Mouse (Mus musculus) natural killer cell, adult 2 months (primary cell): ENCODE measurements around the gene Filip1.

Source experiments
- DNase-seq, 2 experiments: peaks; one replicate each; pipeline ENCODE4 v3.0.0; 2022; ENCODE audit warnings: low spot score in 2 of 2

The Filip1 gene

GRCm38 (mm10) chr9:79912971-79913370 lies 99.7 kb downstream of the Filip1 start:
- DNase-seq, result no peak

DNA sequence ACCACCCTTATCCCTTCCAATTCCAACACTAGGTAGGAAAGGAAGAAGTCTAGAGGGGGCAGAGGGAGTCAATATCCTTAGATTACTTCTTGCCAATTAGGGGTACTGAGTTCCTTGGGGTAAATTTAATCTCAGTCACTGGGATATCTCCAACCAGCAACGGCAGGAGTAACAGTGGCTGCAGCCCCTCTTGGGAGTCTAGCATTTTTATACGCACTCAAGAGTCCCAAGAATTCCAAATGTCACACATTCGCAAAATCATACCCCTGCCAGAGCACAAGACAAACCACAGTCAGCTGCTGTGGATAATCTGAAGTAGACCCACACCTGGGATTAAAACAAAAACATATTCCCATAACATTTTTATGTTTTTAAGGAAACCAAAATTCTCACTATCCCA lies 102.5 kb downstream of the Filip1 start:
- DNase-seq, result no peak

GRCm38 (mm10) chr9:79898815-79899214 lies 113.8 kb downstream of the Filip1 start:
- no peak for DNase-seq

GRCm38 (mm10) chr9:79894665-79895064 lies 118.0 kb downstream of the Filip1 start:
- no peak for DNase-seq

DNA sequence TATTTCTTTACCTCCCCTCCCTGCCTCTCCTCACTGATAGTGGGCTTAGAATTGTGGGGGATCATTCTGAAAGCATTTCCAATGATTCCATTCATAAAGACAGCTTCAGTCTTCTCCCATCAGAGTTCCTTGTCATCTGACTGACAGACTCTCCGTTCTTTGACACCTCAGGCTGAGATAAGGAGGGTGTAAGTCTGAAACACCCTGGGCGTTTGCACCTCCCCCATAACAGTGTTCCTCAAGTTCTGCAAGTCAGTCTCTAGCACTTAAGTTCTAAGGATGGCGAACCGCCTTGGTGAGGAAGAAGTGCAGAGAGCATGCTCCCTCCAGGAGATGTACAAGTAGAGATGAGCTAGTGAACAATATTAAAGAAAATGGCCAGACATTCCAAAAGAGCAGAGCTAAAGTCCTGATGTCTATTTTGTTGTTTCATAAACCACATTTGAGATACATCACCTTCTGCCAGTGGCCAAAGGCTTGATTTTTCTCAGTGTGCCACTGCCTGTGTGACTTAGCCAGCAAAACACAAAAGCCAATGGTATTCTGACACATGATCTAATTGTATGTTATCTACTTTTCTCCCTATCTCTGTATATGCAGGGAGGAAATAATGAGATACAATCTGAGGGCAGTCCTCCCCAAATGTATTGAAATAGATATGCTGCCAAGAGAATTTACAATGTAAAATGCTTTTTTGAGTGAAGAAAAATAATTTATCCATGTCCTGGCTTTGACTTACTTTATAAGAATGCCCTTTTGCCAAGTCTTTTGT lies 118.6 kb downstream of the Filip1 start:
- no peak for DNase-seq

- no peak for DNase-seq
Observed at GRCm38 (mm10) chr9:79892183-79892582, 120.5 kb downstream of the Filip1 start.

DNA sequence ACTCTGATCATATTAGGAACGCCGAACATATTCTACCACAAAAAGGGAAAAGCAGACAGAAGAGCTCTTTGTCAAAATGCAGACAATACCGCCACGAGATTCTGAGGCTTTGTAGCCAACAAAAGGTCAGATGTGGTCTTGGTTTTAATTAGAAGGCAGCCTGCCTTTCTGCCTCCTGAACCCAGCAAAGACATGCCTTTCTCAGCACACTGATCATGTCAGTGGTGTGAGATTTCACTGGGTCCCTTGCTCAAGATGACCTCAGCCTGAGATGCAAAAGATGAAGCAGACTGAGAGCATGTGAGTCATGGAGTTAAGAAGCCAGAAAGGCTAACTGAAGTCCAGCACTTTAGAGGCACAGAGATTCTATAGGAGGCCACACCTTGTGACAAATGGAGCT lies 122.2 kb downstream of the Filip1 start:
- no peak for DNase-seq

DNA sequence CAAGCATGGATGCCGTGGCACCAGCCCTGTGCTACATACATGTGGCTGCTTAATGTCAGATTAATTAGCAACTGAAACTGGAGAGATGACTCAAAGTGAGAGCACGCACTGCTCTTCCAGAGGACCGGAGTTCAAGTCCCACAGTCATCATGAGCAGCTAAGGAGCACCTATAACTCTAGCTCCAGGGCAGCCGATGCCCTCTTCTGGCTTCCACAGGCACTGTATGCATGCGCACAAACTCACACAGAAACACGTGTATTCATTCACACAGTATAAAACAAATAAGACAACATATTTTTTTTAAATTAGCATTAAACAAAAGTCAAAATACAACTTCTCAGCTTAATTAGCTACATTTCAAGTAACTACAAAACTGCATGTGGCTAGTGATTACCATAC lies 123.5 kb downstream of the Filip1 start:
- no peak for DNase-seq

DNA sequence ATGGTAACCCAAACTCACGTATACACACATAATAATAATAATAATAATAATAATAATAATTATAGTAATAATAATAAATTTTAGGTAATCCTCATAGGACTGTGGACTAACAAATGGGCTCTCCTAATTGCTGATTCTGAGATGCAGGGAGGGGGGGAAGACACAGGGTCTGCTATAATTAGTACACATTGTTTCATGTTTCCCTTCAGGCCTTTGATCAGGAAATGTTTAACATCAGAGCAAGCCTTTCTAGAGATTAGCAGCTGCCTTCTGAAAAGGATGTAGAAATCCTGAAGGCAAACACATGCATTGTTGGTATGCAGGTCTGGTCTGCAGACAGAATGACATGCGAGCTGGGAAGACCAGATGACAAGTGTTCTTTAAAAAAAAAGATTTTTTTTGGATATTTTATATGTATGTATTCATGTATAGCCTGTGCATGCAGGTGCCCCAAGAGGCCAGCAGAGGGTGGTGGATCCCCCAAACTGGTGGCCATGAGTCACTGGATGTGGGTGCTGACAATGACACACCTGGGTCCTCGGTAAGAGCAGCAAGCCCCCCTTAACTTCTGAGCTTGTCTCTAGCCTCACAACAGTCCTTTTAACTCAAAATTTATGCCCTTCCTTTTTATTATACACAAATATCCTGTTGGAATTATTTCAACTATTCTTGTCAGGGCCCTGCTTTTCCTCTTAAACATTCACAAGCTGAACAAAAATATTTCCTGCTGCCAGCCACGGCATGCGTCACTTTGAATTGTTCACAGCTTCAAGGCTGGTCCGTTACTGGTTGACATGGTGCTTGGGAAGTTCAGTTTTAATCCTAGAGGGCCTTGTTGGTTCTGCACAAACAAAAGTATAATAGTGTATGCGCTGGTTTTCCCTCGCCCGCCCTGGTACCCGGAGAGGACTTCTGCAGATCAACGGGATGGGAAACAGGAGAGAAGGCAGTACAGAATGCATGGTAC lies 127.1 kb downstream of the Filip1 start:
- peak; percentile 10 to 16 for DNase-seq

DNA sequence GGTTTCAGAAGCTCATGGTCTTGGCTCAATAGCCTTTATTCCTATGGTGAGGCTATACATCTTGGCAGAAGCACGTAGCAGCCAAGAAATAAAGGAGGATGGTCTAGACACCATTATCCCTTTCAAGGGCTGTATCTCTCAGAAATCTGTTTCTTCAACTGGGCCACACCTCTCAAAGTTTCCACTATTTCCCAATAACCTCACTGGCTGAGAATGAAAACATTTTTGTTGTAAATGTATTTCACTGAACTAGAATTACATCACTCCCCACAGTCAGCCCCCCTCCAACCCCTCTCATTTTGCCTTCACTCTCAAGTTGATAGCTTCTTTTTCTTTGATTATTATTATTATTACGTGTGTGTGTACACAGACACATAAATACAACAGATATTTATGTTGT lies 129.5 kb downstream of the Filip1 start:
- no peak for DNase-seq

DNA sequence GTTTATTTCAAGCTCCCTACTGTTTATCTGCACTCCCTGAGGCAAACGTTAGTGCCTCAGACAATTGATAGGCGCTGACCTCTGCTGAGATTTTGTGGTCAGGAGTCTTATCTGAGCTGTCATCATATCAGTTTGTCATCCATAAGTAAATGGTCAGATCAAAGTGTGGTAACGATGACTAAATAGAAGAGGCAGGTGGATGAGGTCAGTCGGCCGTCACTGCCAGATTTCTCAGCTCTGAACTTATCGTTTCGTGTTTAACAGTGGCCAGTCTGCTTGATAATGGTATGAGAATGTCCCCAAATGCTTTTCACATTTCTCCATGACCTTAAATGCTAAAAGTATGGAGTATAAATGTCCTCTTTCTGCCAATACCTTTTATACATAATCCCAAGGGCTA lies 132.6 kb downstream of the Filip1 start:
- DNase-seq, result no peak

- DNase-seq, result no peak
Observed at GRCm38 (mm10) chr9:79875522-79876131, 137.0 kb downstream of the Filip1 start.

- DNase-seq, result no peak
Observed at GRCm38 (mm10) chr9:79872598-79872997, 140.1 kb downstream of the Filip1 start.

DNA sequence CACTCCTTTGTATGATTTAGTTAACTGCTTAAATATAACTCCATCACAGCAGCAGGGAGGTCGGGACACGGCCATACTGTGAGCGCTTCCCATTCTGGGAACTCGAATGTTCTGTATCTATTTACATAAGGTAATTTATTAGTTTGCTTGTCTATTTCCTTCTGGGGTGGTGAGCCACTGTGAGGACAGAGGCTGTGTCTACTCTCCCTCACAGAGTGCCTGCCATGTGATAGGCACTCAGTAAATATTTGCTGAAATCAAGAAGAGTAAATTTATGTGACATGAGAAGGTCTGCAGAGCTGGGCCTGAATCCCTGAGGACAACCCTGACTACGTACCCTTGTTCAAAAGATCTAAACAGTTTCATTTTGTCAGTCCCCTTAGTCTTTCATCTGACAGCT lies 143.1 kb downstream of the Filip1 start:
- DNase-seq, result no peak

DNA sequence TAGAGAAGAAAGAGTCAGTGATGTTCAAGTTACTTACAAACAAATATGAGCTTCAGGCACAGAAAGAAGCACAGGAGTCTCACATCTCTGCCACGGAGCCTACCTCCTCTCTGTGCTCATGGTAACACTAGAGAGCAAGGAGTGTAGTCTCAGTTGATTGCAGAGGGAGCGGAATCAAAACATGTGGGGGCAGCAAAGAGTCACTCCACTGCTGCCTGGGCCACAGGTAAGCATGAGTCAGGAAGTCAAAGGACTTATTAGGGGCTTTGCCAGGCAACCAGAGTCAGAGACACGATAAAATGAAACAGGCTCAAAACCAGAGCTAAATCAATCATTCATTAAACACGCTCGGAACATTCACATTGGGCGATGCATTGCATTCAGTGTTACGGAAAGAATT lies 146.7 kb downstream of the Filip1 start:
- no peak for DNase-seq

- no peak for DNase-seq
Observed at GRCm38 (mm10) chr9:79862544-79862943, 150.1 kb downstream of the Filip1 start.

DNA sequence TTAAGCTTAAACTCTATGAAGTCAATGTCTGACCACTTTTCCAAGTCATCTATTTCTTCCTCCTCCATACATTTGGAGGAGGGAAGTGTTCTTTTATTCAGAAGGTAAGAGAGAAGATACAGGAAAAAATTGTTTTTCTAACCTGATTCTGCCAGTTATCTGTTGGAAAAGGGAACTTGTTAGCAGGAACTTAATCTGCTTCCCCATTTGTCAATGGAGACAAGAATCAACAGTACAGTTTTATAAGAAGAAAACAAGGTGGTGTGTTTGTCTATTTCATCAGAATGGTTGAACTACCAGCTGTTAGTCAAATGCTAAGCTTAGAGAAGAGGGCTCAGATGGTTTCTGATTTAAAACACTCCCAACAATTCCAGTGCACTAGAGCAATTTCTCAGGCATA lies 165.6 kb downstream of the Filip1 start:
- DNase-seq, result no peak

GRCm38 (mm10) chr9:79842615-79843014 lies 170.0 kb downstream of the Filip1 start:
- no peak for DNase-seq

DNA sequence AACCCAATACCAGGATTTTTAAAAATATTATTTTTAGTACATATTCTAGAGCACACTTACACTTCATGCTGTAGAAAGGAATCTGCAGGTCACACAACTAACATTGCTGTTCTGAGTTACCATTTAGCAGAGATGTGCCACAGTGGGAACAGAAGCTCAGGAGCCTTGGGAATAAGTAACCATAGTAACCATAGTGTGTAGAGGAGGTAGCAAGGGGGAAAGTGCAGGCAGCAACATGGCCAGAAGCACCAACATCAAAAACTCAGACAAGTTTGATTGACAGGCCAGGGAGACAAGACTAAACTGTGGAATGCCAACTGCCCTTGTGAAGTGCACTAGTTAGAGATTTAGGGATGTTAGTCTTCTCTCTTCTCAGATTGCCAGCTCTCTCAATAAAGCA lies 170.6 kb downstream of the Filip1 start:
- DNase-seq, result no peak

GRCm38 (mm10) chr9:79831294-79831693 lies 181.4 kb downstream of the Filip1 start:
- DNase-seq, result no peak

DNA sequence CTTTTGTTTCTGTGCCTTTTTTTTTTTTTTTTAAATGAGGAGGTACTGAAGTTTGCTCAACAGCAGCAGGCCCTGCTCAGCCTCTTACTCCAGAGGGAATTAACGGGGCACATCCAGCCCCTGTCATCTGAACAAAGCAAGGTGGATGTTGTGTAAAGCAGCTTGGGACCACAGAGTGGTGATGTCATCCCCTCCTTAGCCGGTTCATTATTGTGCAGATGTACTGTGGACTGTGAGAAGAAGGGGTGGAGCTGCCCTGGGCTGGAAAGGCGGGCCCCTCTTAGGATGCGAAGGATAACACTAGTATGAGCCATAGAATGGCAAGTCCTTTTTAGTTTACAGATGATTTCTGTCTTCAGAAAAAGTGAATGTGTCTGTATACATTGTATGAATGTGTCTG lies 181.8 kb downstream of the Filip1 start:
- no peak for DNase-seq
